7 mouse cellular contexts compared by ENCODE assay signal in the genomic region with DNA sequence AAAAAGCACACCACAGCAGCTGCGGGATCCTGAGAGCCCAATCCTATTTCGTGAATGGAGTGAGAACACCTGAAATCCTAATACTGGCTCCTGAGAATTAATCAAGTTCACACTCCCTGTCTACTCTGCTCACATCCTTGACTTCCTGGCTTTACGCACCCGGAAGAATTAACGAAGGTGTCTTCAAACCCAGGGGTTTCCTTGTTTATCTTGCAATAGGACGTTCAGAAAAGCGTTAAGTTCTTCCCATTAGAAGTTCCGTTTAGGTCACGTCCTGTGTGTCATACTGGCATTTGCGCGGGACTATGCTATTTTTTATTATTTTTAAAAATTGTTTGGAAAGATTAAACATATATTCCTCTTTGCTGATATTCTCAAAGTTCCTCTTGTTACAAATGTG. TPM values are rescaled to one million over a fixed set of nuclear protein-coding genes. Genes with fewer than 3 reads are reported as not detected.
DNase-seq lines count a peak whose midpoint lies in the region; ATAC-seq and TF ChIP-seq lines count a peak whose summit lies in the region.

No protein-coding gene starts in this region.

- 0 out of 2 replicates have a peak, but pooled peaks have one; percentile 1 for ATAC-seq in forebrain, embryonic 12.5 days (ENCODE audit: low FRiP score)
- ATAC-seq in liver, embryonic 14.5 days (ENCODE audit: insufficient read depth): no peak
- ATAC-seq in stomach, embryonic 15.5 days (ENCODE audit: insufficient read depth, low FRiP score, low read depth): no peak
- no peak for ATAC-seq in frontal cortex, adult (ENCODE audit: low TSS enrichment)

- DNase-seq in 416B (ENCODE audit: low read depth): peak; percentile 75
- DNase-seq in CD4-positive helper T cell, adult 2 months (ENCODE audit: low read depth, low spot score): peak; percentile 76
- DNase-seq in liver, embryonic 14.5 days (ENCODE audit: low read depth in 3 of 3, low spot score in 3 of 3): no peak
- DNase-seq in urinary bladder, postnatal 14 days (ENCODE audit: low spot score): no peak

- peak overlapping the region; percentile 55 for H3K9ac ChIP-seq in forebrain, embryonic 12.5 days
- peak overlapping the region; percentile 68 for H3K9ac ChIP-seq in liver, embryonic 14.5 days (replicated peaks)
- 0 out of 2 replicates have a peak overlapping the region, but pooled peaks have one; percentile 25 for H3K9ac ChIP-seq in stomach, embryonic 15.5 days

- no peak for TF ChIP-seq CTCF in liver, embryonic 14.5 days (IDR thresholded peaks at IDR 0.05; ENCODE audit: low read depth)

- no peaks in the 10 kb centered on the region for H3K36me3 ChIP-seq in forebrain, embryonic 12.5 days (replicated peaks)
- no peaks in the 10 kb centered on the region for H3K36me3 ChIP-seq in liver, embryonic 14.5 days (replicated peaks; ENCODE audit: control insufficient read depth, insufficient read depth, low read depth)
- no peaks in the 10 kb centered on the region for H3K36me3 ChIP-seq in stomach, embryonic 15.5 days

- no peaks in the 10 kb centered on the region for H3K9me3 ChIP-seq in forebrain, embryonic 12.5 days
- no peaks in the 10 kb centered on the region for H3K9me3 ChIP-seq in liver, embryonic 14.5 days (ENCODE audit: control insufficient read depth, low read length)
- H3K9me3 ChIP-seq in stomach, embryonic 15.5 days: no peaks in the 10 kb centered on the region

- peaks cover 7% of the 10 kb centered on the region; the same call in 1 of the 2 replicates for H3K27me3 ChIP-seq in forebrain, embryonic 12.5 days
- H3K27me3 ChIP-seq in liver, embryonic 14.5 days (ENCODE audit: control insufficient read depth, insufficient read depth, low read length): no peaks in the 10 kb centered on the region
- H3K27me3 ChIP-seq in stomach, embryonic 15.5 days (replicated peaks): no peaks in the 10 kb centered on the region

- peak overlapping the region; percentile 69 for H3K4me2 ChIP-seq in forebrain, embryonic 12.5 days
- peak overlapping the region; percentile 85 for H3K4me2 ChIP-seq in liver, embryonic 14.5 days (ENCODE audit: low read depth)
- H3K4me2 ChIP-seq in stomach, embryonic 15.5 days: peak overlapping the region; percentile 68

- 6% methylated on average over 11 of the region's 11 CpGs for whole genome bisulfite sequencing in forebrain, embryonic 12.5 days
- WGBS in liver, embryonic 14.5 days (ENCODE audit: insufficient replicate concordance): 1% methylated on average over 11 of the region's 11 CpGs
- WGBS in stomach, embryonic 15.5 days: 3% methylated on average over 11 of the region's 11 CpGs

- TF ChIP-seq EP300 in liver, embryonic 14.5 days (IDR thresholded peaks at IDR 0.05; ENCODE audit: low read depth): no peak

- H3K4me3 ChIP-seq in forebrain, embryonic 12.5 days (replicated peaks): peak overlapping the region; percentile 91
- H3K4me3 ChIP-seq in liver, embryonic 14.5 days (ENCODE audit: insufficient read depth in 1 of 2, low read depth in 2 of 2, low read length in 2 of 2): peak overlapping the region; percentile 67 to 80
- H3K4me3 ChIP-seq in stomach, embryonic 15.5 days (replicated peaks): peak overlapping the region; percentile 50

- no peak overlapping the region for H3K27ac ChIP-seq in forebrain, embryonic 12.5 days
- peak overlapping the region; percentile 71 for H3K27ac ChIP-seq in liver, embryonic 14.5 days
- H3K27ac ChIP-seq in stomach, embryonic 15.5 days: peak overlapping the region; percentile 64

- H3K4me1 ChIP-seq in forebrain, embryonic 12.5 days: peaks cover 15% of the 10 kb centered on the region
- peaks cover 27 to 33% of the 10 kb centered on the region in 2 experiments for H3K4me1 ChIP-seq in liver, embryonic 14.5 days (replicated peaks; ENCODE audit: control insufficient read depth in 2 of 2, insufficient read depth in 2 of 2, low read length in 1 of 2)
- H3K4me1 ChIP-seq in stomach, embryonic 15.5 days: no peaks in the 10 kb centered on the region

RNA-seq across cellular contexts. Expression of gene Fryl, which starts 0.7 kb away (rescaled TPM):
- polyA plus RNA-seq in forebrain, embryonic 12.5 days (2016; fragmentation: Nextera tagmentation; extraction: Ambion mirVana): 49.7 and 53.4 TPM in 2 replicates
- polyA plus RNA-seq in liver, embryonic 14.5 days (2012; rRNA removed): 15.4 and 22.1 TPM in 2 replicates
- 41.8 and 46.7 TPM in 2 replicates for polyA plus RNA-seq in liver, embryonic 14.5 days (2014; fragmentation: Nextera tagmentation; extraction: Ambion mirVana)
- 33.4 TPM in 2 replicates for polyA plus RNA-seq in stomach, embryonic 15.5 days (2015; fragmentation: Nextera tagmentation; extraction: Ambion mirVana)

RNA-seq across cellular contexts. Expression of gene Ociad1, which starts 35.5 kb away (rescaled TPM):
- polyA plus RNA-seq in forebrain, embryonic 12.5 days (2016; fragmentation: Nextera tagmentation; extraction: Ambion mirVana): 182 and 191 TPM in 2 replicates
- 59.2 and 81.4 TPM in 2 replicates for polyA plus RNA-seq in liver, embryonic 14.5 days (2012; rRNA removed)
- polyA plus RNA-seq in liver, embryonic 14.5 days (2014; fragmentation: Nextera tagmentation; extraction: Ambion mirVana): 74.9 and 77.4 TPM in 2 replicates
- 249 and 252 TPM in 2 replicates for polyA plus RNA-seq in stomach, embryonic 15.5 days (2015; fragmentation: Nextera tagmentation; extraction: Ambion mirVana)

Comparison
In these comparisons a context has a peak if more than half of its experiments do, and no peak if none do; other contexts are left out.
1. DNase-seq: peak in 416B (single experiment) and CD4-positive helper T cell, adult 2 months (single experiment); none in liver, embryonic 14.5 days (0 of 3) and urinary bladder, postnatal 14 days (single experiment).
2. Peak in every context shown above with its lines, with median percentiles within 50 percentile points of each other: H3K4me2 ChIP-seq, H3K4me3 ChIP-seq and H3K9ac ChIP-seq.